Mouse (Mus musculus) embryonic stem cell, embryonic (primary cell): ENCODE measurements at regions not wholly inside any gene's neighbourhood (a gene's known extent, or its start where the extent isn't known, plus 50 kb on each side); places are given as distances from the start of the nearest gene placed in this dataset.

Experiments used
- CTCF ChIA-PET, 4 experiments: fragments of 300-600 bp in 2 of 4; fragments of 350-600 bp in 2 of 4; sonication (Branson Sonifier 250); formaldehyde crosslinking; loops; one replicate each; lab custom pipeline; 2022; ENCODE audit warnings: inconsistent platforms in 2 of 4; lab: Charles Lee
- POLR2A ChIA-PET, 4 experiments: fragments of 300-600 bp in 2 of 4; fragments of 350-600 bp in 2 of 4; sonication (Branson Sonifier 250); formaldehyde crosslinking; loops; one replicate each; lab custom pipeline; 2022; ENCODE audit warnings: antibody characterized with exemption in 4 of 4, inconsistent platforms in 1 of 4; lab: Charles Lee

DNA sequence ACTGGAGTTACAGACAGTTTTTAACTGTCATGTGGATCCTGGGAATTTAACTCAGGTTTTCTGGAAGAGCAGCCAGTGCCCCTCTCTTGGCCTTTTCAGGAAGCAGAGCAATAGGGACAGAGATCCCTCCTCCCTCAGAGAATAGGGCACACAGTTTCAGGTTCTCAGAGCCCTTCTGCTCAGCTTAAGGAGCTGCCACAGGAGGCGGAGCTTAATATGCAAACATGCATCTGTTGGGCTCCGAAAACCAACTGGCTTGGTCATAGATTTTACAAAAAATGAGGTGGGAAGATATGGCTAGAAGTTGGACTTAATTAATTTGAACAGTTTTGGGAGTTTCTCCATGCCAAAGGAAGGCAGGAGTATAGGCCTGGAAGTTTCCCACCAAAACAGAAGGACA, 61.9 kb upstream of the Znrf2 start:
- POLR2A ChIA-PET = no interaction called here
- CTCF ChIA-PET = no interaction called here

DNA sequence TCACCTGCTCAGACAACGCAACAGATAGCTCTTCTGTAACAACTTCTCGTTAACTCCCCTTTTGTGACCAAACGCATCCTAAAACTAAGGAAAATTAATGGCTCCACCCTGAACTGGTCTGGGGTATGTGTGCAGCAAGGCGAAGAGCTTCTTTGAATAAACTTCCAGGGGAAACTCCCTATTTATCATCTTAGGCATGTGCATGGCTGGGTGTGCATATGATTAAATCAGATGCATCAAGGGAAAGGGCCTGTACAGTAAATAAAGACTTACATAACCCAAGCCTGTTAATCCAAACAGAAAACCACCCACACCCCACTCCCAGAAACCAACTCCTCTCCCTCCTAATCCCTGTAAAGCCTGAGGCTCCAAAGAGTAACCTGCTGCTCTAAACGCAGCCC, 59.2 kb upstream of the Znrf2 start:
- ChIA-PET POLR2A (no interaction called here), CTCF (no interaction called here)

DNA sequence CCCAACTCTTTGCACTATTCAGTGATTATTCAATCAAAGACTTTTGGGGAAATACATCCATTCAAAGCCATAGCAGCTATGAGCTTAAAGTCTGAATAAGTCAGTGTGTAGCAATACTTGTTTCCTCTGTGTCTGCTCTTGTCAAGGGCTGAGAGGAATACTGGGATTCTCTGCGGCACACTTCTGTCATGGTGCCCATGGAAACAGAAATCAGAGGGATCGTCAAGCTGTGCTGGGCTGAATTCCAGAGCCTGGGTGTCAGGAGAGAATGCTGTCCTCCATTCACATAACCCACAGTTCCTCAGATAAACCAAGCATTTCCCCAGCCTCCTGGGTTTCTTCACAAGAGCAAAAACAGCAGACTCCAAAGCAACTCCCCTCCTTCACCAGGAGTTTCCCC, 58.6 kb upstream of the Znrf2 start:
- ChIA-PET POLR2A (no interaction called here), CTCF (no interaction called here)

DNA sequence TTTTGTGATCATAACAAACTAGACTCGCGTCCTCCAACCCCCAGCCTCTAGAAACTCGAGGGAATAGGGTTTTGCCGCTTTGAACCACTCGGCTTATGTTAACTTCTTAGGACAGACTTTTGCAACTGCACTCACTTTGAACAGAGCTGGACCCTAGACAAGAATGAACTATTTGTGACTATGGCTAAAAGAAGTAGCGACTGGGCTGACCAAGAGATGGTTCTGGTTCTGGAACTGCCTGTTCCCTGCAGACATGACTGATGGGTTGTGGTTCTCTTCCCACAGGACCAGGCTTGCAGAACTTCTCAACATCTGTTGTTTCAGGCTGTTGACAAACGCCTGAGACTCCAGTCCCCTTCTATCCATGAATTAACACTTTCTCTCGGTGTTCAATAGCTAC, 57.5 kb upstream of the Znrf2 start:
- ChIA-PET CTCF (interaction anchor here in 1 of 4 experiments (0.5 kb wide), 1 partner anchor 367 kb away, joined by 4 read pairs; no protein-coding TSS in a partner anchor), POLR2A (interaction anchor here in 1 of 4 experiments (1.7 kb wide), 1 partner anchor 59 kb away, joined by 5 read pairs; no protein-coding TSS in a partner anchor)

DNA sequence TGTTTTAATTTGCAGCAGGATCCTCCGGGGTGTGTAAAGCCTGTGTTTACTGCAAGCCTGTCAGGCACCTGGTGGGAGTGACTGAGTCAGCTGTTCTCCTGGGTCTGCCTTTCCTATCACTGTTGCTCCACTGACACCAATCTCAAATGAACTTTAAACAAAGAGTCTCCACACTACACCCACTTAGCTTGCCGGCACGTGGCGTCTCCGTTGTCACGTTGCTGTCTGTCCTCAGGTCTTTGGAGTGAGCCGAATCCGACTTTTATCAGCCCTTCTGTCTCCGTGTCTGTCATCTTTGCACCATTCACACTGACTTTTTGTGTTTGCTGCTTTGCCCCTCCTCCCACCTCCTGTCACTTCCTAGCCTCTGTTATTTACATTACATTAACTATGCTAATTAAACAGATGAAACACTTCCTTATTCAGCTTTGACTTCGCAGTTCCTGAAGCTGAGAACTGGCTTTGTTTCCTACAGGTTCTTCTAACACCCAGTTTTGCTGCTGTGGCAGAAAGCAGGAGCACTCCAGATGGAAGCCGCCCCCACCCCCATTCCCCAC, 56.7 kb upstream of the Znrf2 start:
- ChIA-PET POLR2A (interaction anchor here in 2 of 4 experiments (0.6 to 1.7 kb wide), 2 partner anchors 58 to 220 kb away, joined by 4 to 5 read pairs; no protein-coding TSS in a partner anchor), CTCF (interaction anchor here in 3 of 4 experiments (0.5 to 0.6 kb wide), 3 partner anchors 38 to 368 kb away, joined by 4 to 6 read pairs (median 4); no protein-coding TSS in a partner anchor)

DNA sequence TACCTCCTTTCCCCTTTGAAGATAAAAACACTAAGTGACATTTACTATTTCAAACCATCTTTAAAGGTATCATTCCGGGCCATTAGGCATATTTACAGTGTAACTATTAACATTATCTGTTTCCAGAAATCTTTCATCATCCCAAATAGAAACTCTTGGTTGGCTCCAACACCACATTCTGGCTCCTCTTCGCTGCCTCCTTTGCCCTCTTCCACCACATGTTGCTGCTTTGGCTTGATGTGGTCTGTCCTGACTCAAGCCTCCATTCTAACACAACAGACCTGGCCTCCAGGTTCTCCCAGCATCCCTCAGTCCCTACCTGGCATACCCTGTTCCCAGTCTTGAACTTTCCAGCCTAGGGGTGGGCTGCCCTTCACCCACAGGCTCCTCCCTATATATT, 56.2 kb upstream of the Znrf2 start:
- CTCF ChIA-PET = interaction anchor here in 2 of 4 experiments (0.6 kb wide), 2 partner anchors 39 to 50 kb away, joined by 4 to 6 read pairs; no protein-coding TSS in a partner anchor
- POLR2A ChIA-PET = interaction anchor here in 2 of 4 experiments (0.6 to 1.7 kb wide), 2 partner anchors 58 to 220 kb away, joined by 4 to 5 read pairs; no protein-coding TSS in a partner anchor

DNA sequence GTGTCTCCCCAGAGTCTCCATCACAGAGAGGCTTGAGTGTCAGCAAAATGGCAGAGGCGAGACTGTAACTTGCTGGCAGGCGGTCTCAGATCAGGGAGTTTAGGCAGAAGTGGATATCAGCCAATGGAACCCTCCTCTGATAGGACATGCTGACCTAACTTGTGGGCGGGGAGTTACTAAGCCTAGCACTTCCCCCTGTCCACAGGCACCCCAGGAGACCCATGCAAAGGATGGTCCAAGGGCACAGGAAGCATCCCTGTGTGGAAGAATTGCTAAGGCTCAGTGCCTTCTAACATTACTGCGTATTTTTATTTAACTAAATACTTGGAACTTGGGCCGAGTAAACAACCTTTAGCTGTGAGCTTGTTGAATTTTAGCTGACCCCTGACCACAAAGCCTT, 54.7 kb upstream of the Znrf2 start:
- ChIA-PET POLR2A (no interaction called here), CTCF (no interaction called here)

DNA sequence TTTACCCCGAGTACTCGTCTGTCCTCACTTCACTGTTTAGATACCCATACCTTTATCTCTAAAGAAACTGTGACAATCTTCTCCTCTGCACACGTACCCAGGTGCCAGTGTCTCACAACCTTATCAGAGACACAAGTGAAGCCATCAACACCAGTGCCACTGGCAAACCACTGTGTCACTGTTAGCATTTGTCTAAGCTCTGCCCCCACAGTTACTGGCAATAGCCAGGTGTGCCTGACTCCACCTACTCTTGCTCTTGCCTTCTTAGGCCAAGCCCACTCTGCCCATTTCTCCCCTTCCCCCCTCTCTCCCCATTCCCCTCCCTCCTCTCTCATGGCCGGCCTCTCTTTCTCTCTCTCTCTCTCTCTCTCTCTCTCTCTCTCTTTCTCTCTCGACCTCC, 54.2 kb upstream of the Znrf2 start:
- POLR2A ChIA-PET = no interaction called here

DNA sequence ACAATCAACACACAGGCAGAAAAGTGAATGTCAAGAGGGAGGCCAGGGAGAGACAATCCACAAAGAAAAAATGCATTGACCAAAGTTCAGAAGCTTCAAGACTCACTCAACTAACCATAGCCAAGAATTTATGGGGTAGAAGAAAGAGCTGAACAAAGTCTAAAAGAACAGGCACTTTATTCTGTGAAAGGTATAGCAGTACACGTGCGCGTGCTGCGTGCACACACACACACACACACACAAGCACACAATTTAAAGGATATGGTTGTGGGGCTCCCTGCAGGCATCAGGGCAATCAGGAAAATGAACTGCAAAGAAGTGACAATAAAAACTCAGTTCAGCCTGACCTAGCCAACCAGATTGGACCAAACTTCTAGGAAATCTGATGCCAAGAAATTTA, 53.0 kb upstream of the Znrf2 start:
- ChIA-PET POLR2A (interaction anchor here in 1 of 4 experiments (0.6 kb wide), 1 partner anchor 291 kb away, joined by 7 read pairs; no protein-coding TSS in a partner anchor), CTCF (no interaction called here)

More for the DNA sequence above, 54.2 kb upstream of the Znrf2 start:
- CTCF ChIA-PET = no interaction called here

DNA sequence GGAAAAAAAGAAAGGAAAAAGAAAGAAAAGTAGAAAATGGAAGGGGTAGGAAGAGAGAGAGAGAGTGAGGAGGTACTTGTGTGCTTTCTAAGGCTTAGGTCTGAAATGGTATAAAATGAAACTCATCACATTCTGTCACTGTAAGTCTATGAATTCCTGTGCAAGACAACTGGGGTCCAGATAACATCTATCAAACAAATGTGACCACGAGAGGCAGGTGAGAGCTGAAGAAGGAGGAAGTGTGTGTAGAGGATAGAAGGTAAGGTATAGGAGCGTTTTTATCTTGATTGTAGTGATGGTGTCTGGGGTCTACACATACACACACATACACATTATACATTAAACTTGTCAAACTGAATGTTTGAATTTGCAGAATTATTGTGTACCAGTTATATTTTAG, 51.0 kb upstream of the Znrf2 start:
- ChIA-PET CTCF (interaction anchor here in 1 of 4 experiments (0.6 kb wide), 1 partner anchor 29 kb away, joined by 3 read pairs; no protein-coding TSS in a partner anchor), POLR2A (no interaction called here)

DNA sequence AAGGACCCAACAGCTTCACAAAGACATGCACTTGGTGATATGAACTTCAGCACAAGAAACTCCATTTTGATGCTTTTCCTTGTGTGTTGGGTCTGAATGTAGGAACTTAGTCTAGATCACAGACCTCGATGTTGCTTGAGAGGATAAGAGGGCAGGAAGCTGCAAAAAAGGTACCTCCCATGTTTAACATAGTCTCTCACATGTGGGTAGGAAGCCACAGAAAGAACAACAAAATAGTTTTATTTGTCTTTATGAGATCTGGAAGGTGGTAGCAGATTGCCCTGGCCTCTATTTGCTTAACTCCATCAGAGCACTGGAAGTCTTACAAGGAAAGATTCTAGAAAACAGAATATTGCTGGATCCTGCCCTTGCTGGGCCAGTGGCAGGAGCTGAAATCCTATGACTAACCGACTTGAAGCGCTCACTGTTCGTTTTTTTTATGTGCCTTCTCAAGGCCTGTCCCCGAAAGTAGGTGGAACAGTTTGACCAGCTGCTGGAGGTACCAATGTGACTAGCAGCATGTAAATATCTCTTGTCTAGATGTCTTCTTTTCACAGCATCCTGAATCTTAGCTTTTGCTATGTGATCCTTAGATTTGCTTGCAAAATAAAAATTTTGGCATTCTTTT, 50.1 kb upstream of the Znrf2 start:
- ChIA-PET POLR2A (interaction anchor here in 1 of 4 experiments (0.5 kb wide), 1 partner anchor 228 kb away, joined by 3 read pairs; no protein-coding TSS in a partner anchor), CTCF (interaction anchor here in 1 of 4 experiments (0.6 kb wide), 1 partner anchor 28 kb away, joined by 3 read pairs; no protein-coding TSS in a partner anchor)
